Mouse (Mus musculus) lung, postnatal 14 days (tissue): ENCODE data around the gene Zc3h15.
A peak's percentile ranks its signal among the peaks of the same experiment; 100 is the strongest.
"Not testable (repeated sequence)": the region's sequence is repeated elsewhere in the genome, so short reads cannot be mapped to it uniquely, and the experiment has no call there.

Experiments used
- DNase-seq: peaks from one replicate; pipeline ENCODE4 v3.0.0; 2021

The Zc3h15 gene

DNA sequence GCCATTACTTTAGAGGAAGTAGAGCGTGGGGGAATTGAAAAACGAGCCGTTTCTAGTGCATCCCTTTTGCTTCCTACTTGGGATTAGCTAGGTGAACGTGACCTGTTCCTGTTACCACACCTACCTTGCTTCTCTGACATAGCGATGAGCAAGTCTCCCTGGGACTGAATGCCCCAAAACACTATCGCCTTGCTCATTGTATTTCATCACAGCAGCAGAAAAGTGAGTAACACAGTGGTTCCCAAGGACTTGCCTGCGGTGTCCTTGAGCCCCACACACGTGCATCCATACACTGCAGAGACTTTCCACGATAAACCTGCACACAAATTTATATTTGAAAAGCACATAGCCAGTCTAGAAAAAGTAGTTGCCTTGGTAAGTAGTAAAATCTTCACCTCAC is 30.7 kb downstream of the Zc3h15 start:
- DNase-seq, result no peak

DNA sequence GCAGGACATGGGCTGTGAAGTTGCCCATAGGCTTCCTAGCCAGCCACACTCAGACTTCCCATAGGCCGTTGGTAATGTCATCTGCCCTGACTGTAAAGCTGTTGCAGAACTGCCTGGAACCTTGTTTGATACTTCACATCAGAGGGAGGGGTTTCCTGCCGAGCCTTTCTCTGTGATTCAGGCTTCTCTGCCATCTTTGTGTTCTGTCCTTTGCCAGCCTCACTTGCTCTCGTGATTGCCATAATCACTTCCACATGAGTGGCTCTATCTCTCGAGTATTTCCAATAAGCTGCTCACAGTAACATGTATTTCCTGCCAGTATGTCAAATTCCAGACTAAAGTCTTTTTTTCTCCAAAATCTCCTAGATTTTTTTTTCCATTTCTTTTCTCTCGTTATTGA is 31.4 kb downstream of the Zc3h15 start:
- DNase-seq, result no peak

DNA sequence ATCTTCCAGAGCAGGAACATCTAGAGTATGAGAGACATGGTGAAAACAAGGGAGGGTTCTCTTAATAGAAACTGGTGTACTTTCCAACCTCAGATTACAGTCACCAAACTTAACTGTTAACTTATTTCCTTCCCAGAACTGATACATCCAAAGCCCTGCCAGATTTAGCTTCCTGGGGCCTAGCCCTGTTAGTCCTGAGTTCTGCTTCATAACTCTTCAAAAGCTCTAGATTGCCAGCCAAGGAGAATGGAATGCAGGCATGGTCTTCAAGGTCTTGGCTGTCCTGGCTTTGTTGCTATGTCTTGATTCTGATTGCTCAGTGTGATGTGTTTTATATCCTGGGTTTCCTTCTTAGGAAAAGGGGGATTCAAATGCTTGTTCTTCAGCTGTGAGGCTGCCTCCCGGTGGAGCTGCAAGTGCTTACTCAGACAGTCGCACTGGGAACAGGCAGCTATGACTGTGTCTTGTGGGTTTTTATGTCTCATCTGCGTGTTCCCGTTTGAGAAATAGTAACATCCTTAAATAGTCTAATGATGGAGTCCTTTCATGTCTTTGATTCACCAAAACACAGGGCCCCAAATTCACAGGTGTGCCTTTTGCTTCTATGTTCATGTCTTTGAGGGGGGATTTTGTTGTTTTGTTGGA is 32.1 kb downstream of the Zc3h15 start:
- DNase-seq, result no peak

DNA sequence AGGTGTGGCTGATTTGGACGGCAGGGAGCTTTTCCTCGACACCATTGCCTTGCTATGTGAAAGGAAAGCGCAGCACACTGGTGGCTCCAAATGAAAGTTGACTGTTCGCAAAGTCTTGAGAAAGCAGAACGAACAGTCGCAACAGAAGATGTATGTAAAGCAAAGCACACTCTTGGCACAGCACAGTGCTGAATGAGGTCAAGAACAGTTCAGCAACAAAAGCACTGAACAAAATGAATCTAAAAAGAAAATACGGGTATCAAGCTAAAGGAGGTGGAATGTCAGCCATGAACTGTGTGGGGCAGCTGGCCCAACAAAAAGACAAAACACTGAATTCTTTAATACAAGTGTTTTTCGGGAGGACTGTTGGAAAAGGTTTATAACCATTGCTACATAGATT is 37.1 kb downstream of the Zc3h15 start:
- DNase-seq, result no peak

DNA sequence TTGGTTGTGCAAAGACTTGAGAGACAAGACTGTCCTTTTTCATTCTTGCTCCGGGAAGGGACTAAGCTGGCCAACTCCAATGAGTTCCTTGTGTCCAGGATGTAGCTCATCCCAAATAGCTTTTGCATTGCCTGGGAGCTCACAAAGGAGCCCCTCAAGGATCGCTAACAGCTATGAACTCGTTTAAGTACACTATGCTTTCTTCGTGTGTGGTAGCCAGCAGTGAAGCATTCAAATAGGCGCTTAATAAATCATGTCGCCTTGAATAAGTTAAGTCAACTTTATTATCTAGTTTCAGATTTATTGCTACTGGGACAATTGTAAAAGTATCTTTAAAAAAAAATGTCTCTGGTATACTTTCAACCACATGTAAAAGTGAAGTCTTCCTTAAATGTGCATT is 37.5 kb downstream of the Zc3h15 start:
- no peak for DNase-seq

DNA sequence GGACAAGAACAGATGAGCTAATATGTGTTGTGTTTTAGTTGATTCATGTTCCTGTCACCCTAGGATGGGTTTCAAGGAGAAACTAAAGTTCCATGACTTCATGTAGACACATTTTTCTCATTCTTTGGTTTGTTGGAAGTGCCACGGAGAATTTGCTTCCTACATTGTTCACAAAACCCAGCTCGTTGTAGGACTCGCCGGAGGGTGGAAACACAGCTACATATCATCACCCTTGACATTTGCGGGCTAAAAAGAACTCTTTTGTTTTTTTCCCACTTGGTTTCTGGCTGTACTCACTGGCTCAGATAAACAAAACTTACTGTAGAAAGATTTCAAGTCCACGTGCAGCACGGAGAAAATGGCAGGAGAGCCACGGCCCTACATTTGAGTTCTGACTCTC is 38.0 kb downstream of the Zc3h15 start:
- no peak for DNase-seq

DNA sequence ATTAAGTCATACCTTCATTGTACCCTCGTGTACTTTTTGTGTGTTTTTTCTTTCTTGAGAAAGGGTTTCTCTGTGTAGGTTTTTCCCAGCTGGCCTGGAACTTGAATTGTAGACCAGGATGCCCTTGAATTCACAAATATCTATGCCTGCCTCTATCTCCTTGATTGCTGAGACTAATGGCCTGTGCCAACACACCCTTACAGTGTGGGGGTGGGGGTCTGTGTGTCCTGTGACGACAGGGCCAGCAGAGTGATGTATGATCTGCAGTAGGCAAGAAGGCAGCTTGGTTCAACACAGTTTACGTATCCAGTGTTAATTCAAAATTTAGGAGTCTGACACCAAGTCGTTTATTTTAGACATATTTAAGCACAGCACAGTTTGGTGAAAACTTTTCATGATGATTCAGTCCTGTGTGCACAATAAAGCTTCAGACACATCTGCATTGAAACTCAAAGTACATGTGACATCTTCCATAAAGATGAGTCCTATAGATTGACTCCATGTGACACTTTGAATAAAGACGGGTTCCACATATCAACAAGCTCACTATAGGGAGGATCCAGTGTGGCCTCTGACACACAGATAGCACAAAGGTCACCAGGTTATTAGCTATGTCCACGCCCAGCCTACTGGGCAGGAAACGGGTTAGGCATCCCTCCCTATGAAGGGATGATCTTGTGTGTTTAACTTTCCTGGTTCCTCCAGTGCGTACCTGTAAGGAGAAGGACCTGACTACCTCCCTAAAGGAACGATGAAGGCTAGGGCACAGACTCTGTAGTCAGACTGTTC is 39.7 kb downstream of the Zc3h15 start:
- no peak for DNase-seq

DNA sequence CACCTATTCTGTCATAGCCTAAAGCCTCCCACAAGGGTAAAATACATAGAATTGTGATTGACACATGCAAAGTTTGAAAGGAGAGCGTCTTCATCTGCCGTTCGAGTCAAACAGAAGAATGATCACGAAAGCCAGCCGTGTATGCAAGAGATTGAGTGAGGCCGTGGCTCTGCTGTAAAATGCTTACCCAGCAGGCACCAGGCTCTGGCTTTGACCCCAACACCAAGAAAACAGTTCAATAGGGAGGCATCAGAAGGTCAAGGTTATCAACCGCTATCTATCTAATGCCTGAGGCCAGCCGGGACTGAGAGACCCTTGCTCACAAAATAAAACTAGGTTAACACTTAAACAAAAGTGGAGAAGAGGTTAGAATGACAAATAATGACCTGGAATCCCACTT is 40.5 kb downstream of the Zc3h15 start:
- DNase-seq, result no peak

DNA sequence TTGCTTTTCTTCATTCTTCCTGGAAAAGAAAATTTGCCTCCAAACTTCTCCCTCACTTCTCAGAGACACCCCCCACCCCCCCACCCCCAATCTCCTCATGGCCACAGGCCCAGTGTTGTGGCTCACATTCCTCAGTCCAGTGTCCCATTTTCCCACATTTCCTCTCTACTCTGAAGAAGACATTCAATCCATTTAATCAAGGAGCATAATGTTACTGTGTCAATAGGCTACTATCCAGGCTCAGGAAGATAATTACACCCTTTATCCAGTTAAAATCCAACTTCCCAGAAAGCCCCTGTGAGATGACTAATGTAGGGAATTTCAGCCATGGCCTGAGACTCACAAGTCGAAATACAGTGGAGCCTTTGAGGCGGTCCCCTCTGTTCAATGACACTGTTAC is 46.1 kb downstream of the Zc3h15 start:
- no peak for DNase-seq

DNA sequence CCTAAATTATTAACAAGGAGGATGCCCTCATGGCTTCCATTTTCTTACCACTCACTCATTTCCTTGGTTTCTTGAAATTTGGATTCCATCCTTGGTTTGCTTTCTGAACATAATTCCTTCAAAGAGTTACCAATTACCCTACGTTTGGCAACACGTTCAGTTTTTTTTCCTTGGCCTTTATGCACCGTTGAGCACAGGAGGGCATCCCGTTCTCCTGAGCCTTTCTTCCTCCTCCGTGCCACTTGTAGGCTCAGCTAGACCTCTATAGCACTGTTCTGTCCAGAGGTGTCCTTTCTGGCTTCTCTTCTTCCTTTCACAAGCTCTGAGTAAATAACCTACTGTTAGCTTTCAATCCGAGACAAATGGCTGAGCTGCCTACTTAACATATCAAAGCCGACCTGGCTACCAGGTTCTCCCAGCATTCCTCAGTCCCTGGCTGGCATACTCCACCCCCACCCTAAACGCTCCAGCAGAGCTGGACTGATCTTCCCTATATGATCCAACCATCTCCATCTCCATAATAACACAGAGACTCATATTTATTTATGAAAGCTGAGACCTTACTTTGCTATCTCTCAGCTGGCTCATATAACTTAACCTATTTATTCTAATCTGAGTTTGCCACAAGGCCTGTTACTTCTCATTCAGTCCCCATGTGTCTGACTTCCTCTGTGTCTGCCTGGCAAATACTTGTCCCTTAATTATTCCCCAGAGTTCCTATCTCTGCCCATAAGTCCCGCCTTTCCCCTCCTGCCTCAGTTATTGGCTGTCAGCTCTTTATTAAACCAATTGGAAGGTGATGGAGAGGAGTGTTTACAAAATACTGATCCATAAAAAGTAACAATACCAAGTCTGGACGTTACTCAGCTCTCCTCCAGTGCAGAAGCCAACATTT is 48.7 kb downstream of the Zc3h15 start:
- no peak for DNase-seq

DNA sequence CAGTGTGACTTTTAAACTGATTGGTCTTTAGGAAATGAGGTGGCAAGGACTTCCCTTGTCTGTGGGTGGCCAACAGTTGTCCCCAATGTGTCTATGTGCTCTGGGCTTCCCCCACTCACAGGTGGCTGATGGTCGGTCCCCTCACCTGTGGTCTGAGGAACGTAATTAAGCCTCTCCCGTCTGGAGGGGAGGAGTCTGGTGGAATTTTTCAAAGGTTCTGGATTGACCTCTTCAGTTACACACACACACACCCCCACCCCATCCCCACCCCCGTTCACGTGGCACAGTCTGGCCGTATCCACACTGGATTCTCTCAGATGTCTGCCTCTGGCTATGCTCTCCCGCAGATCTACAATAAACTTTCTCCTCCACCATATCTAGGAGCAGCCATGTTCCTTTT is 49.8 kb downstream of the Zc3h15 start:
- no peak for DNase-seq

DNA sequence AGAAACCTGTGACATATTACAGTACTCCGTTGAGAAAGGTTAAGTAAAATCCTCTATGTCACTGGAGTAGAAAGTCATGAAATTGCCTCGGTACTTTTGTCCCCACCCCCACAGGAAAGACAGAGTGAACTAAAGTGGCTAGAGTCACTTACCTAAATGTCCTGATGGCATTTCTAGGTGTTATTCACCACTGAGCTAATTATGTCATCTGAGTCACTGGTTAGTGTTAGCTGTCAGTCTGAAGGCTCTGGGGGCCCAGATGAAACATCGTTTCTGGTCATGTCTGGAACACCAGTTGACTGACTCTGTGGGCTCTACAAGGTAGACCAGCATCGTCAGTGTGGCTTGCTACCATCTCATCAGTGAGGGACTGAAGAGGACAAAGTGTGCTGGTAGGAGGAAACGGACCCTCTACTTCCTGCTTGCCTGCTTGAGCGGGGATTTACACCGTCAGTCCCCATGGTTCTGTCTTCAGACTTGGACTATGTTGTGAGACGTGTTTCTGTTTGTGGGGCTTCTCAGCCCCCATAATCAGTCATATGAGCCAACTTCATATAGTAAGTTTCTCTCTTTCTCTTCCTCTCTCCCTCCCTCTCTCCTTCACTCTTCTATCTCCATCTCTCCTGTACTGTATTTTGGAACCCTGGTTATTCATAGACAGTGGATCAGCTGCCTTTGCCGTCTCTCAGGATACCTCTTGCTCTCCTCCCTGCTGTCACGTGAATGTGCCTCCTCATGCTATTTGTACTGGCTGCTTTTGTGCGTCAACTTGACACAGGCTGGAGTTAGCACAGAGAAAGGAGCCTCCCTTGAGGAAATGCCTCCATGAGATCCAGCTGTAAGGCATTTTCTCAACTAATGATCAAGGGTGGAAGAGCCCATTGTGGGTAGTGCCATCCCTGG is 51.4 kb downstream of the Zc3h15 start:
- no peak for DNase-seq

DNA sequence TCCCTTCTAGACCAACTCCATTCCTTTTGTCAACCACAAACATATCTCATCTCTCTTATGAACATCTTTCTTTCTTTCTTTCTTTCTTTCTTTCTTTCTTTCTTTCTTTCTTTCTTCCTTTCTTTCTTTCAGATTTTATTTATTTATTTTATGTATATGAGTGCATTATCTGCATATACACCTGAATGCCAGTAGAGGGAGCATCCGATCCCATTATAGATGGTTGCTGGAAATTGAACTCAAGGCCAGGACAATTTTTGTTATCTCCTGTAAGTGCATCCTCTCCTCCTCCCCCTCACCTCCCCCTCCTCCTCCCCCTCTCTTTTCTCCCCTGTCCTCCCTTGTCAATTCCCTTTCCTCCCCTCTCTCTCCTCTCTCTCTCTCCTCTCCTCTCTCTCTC is 54.2 kb downstream of the Zc3h15 start:
- DNase-seq, result no peak

DNA sequence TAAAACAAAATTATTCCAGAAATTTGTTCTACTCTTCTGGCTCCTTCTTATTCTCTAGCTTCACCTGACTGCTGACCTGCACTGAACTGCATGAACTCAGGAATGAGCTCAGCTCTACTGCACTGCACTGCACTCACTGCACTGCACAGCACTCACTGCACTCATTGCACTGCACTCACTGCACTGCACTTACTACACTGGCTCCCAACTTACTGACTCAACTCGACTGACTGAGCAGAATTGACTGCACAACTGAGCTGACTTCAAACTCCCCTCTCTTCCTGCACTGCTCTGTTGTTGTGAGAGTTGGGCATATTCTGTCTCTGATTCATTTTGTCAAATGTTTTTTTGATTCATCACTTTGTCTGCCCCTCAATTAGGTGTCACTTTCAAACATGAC is 55.1 kb downstream of the Zc3h15 start:
- no peak for DNase-seq

DNA sequence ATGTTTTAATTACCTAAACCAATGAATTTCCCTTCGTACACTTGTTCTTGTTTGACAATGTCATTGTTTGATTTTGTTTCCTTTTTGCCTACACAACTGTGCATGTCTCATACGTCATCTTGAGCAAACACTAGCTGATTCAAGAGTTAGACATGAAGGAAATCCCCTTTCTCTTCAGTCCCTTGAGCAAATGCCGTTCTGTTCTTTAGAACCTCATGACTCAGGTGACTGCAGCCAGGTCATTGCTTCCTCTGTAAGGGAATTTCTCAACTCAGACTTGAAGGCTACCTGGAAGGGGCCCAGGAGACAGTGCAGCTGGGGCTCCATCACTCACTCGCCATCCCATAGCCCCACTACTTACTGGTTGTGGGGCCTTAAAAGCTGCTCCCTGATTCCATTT is 56.4 kb downstream of the Zc3h15 start:
- DNase-seq, result no peak

DNA sequence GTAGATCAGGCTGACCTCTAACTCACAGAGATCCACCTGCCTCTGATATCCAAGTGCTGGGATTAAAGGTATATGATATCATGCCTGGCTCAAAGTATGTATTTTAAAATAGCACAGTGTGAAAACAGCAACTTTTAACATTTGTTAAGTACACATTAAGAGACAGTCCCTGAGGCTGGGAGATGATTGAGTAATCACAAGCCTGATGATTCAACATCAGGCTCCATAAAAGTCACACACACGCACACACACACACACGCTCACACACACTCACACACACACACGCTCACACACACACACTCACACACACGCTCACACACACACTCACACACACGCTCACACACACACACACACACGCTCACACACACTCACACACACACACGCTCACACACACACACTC is 58.2 kb downstream of the Zc3h15 start:
- DNase-seq, result no peak

DNA sequence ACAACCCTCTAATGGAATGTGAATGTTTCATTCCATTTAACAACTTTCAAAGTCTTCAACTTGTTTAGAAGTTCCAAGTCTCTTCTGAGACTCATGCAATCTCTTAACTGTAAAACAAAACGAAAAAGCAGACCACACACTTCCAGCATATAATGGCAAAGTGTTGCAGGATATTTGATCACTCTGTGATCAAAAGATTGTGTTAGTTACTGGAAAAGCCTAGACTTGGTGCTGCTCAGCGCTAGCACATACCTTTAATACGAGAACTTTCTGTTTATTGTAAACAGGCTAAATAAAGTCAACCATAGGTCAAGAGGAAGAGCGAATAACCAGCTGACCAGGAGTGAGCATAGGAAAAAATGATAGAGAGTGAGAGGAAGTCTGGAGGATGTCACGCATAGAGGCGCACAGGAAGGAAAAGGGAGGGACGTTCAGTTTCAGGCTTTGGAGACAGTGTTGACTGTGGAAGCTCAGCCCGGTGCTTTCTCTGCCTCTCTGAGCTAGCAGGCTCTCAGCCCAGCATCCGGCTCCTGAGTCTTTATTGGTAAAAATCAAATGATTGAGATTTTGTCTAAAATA is 61.4 kb downstream of the Zc3h15 start:
- peak; percentile 21 for DNase-seq

DNA sequence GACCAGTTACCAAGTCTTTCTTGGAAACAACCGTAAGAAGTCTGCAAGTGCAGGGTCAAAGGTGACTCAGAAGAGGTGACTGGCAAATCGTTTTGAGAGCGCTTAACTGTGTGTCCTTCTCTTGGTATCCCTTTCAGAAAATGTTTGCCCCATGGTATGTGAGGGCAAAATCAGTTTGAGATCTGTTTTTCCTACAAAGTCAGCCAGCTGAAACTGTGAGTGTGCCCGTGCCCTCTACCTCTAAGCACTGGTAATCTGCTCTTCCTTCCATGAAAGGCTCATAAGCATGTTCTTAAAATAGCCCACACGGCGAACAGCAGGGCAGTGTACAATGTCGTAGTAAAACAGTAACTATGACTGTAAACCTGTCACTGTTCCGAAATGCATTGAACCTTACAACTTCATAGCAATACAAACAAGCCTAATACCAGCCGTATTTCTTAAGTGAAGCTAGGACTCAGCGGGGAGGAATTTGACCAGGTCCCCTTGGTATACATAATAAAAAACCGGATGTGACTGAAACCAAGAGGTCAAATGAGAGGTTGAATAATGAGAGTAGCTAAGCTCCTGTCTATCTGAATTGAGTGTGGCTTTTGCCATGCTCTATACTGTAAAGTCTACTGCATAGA is 65.8 kb downstream of the Zc3h15 start:
- DNase-seq, result no peak

DNA sequence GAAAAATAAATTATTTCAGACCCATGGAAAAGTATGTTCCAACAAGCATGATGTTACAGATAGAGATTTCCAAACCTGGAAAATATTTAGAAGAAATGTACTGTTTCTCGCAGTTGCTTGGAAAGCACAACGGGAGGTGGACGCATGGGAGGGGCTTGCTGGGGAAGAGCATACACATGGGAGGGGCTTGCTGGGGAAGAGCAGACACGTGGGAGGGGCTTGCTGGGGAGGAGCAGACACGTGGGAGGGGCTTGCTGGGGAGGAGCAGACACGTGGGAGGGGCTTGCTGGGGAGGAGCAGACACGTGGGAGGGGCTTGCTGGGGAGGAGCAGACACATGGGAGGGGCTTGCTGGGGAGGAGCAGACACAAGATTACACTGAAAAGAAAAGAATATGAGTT is 69.0 kb downstream of the Zc3h15 start:
- not testable (repeated sequence) for DNase-seq

DNA sequence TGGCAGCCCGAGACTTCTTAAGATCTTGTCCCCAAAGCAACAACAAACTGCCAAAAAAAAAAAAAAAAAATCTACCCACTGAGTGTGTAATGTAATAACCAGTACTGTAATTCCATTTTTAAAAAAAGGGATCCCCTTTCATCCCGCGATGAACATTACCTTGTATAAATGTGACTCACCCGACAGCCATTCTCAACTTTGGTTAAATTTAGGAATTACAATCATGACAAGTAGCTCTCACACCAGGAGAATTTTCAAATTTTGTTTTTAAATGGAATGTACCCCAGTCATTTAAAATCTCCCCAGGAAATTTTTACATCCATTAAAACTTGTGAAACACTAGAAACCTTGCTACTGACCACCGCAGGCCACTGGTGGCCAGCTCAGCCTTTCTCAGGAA is 69.7 kb downstream of the Zc3h15 start:
- no peak for DNase-seq
